Mouse (Mus musculus) lung, embryonic 14.5 days (tissue): ENCODE data around the gene Srpk1. TPM values are rescaled to one million over a fixed set of nuclear protein-coding genes. Genes with fewer than 3 reads are reported as not detected.
A peak's percentile ranks its signal among the peaks of the same experiment; 100 is the strongest.

Experiments used
- ATAC-seq: fragments of 200-750 bp; cut with Nextera tagmentation; 2 replicates; pipeline ENCODE4 v1.8.0; 2017; ENCODE audit warnings: mild to moderate bottlenecking, moderate TSS enrichment, moderate library complexity; ENCODE audit not compliant: insufficient read depth
- DNase-seq: peaks from one replicate; pipeline ENCODE4 v3.0.0-alpha.2; 2015
- H3K27ac ChIP-seq: fragments of 300-500 bp; sonication (generic); 2 replicates; pipeline ENCODE4 v1.5.1; 2014; ENCODE audit warnings: low read depth, mild to moderate bottlenecking, moderate library complexity
- H3K27me3 ChIP-seq: fragments of 300-500 bp; sonication (generic); 2 replicates; pipeline ENCODE4 v1.6.1; 2014; ENCODE audit warnings: low read length, control low read depth; ENCODE audit not compliant: insufficient read depth
- H3K36me3 ChIP-seq: fragments of 300-500 bp; sonication (generic); 2 replicates; pipeline ENCODE4 v1.6.1; 2014; ENCODE audit warnings: control low read depth; ENCODE audit not compliant: insufficient read depth
- H3K4me1 ChIP-seq: fragments of 300-500 bp; sonication (generic); 2 replicates; pipeline ENCODE4 v1.6.1; 2014; ENCODE audit warnings: antibody characterized with exemption, control low read depth; ENCODE audit not compliant: insufficient read depth
- H3K4me2 ChIP-seq: fragments of 300-500 bp; sonication (generic); 2 replicates; pipeline ENCODE4 v1.6.1; 2014; ENCODE audit warnings: mild to moderate bottlenecking
- H3K4me3 ChIP-seq: fragments of 300-500 bp; sonication (generic); 2 replicates; pipeline ENCODE4 v1.5.1; 2014; ENCODE audit warnings: low read depth, low read length
- H3K9ac ChIP-seq: fragments of 300-500 bp; sonication (generic); 2 replicates; pipeline ENCODE4 v1.6.1; 2014
- H3K9me3 ChIP-seq: fragments of 300-500 bp; sonication (generic); 2 replicates; pipeline ENCODE4 v1.6.1; 2016; ENCODE audit warnings: low read depth, low read length, control low read depth
- CTCF ChIP-seq: IDR thresholded peaks from 2 replicates; pipeline ENCODE4 v1.5.1; 2016; ENCODE audit warnings: antibody characterized with exemption, low read depth
- WGBS: fragments of 180-500 bp; shearing (Covaris S2); extraction: QIAGEN DNeasy Blood & Tissue Kit; methylation state at CpG from one replicate; pipeline ENCODE4 v1.1.7; 2014; 5-methylcytosine and 5-hydroxymethylcytosine counted together
- polyA plus RNA-seq: library from polyadenylated mRNA; unstranded; fragments of >200 nt; fragmentation: Nextera tagmentation; extraction: Ambion mirVana; gene quantifications from 2 replicates; pipeline ENCODE4 v1.2.1, GENCODE M21; 2014

The Srpk1 gene
- polyA plus RNA-seq, 1 experiment from 2014 or later, result 122 TPM

DNA sequence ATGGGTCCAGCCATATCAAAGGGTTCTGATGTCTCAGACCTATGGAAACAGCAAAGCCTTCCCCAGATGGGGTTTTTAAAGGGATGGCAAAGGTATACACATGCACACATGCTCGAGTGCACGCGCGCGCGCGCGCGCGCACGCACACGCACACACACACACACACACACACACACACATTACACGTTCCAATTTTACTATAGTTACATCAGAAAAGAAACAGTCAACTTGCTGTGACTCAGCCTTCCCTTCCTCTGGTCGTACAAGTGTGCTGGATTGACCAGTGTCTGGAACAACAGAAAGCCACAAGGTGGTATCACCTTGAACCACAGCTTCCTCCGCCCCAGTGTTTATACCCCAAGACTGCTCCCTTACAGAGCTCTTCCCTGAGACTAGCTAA is 2.8 kb upstream of the Srpk1 start:
- no peaks in the 10 kb centered on the region for H3K27me3 ChIP-seq
- 85% methylated on average over 15 of the region's 15 CpGs for WGBS

DNA sequence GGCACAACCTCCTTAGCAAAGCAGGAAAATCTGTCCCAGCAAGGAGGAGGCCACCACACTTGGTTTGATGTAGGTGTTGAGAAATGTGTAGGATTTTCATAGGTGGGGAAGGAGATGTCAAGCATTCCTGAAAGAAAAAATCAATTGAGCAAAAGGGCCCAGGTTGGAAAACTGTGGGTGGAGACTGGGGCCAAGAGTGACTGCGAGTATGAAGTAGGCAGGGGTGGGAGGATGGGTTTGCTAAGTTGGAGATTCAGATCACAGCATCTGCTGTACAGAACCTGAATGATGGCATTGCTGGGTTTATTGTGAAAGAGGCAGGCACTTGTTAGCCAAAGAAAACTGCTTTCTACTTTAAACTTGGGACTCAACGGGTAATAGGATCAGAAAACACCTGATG is 2.3 kb upstream of the Srpk1 start:
- ATAC-seq (no peak), DNase-seq (no peak)
- H3K36me3 ChIP-seq, result peaks cover 12% of the 10 kb centered on the region; the same call in 1 of the 2 replicates
- 63% methylated on average over 2 of the region's 2 CpGs for WGBS
- H3K9me3 ChIP-seq, result no peaks in the 10 kb centered on the region
- no peak overlapping the region for H3K4me3 ChIP-seq
- peaks cover 9% of the 10 kb centered on the region for H3K4me1 ChIP-seq
- H3K9ac ChIP-seq, result no peak overlapping the region
- no peaks in the 10 kb centered on the region for H3K27me3 ChIP-seq
- H3K27ac ChIP-seq, result no peak overlapping the region
- no peak overlapping the region for H3K4me2 ChIP-seq
- TF ChIP-seq CTCF, result no peak

More for the DNA sequence above, 2.8 kb upstream of the Srpk1 start:
- Histone ChIP-seq H3K4me2 (no peak overlapping the region), H3K4me1 (peaks cover 9% of the 10 kb centered on the region), H3K9me3 (no peaks in the 10 kb centered on the region), H3K36me3 (0 out of 2 replicates have a peak, but pooled peaks cover 7% of the 10 kb centered on the region), H3K4me3 (no peak overlapping the region), H3K9ac (no peak overlapping the region), H3K27ac (no peak overlapping the region)
- no peak for TF ChIP-seq CTCF
- no peak for DNase-seq
- no peak for ATAC-seq

DNA sequence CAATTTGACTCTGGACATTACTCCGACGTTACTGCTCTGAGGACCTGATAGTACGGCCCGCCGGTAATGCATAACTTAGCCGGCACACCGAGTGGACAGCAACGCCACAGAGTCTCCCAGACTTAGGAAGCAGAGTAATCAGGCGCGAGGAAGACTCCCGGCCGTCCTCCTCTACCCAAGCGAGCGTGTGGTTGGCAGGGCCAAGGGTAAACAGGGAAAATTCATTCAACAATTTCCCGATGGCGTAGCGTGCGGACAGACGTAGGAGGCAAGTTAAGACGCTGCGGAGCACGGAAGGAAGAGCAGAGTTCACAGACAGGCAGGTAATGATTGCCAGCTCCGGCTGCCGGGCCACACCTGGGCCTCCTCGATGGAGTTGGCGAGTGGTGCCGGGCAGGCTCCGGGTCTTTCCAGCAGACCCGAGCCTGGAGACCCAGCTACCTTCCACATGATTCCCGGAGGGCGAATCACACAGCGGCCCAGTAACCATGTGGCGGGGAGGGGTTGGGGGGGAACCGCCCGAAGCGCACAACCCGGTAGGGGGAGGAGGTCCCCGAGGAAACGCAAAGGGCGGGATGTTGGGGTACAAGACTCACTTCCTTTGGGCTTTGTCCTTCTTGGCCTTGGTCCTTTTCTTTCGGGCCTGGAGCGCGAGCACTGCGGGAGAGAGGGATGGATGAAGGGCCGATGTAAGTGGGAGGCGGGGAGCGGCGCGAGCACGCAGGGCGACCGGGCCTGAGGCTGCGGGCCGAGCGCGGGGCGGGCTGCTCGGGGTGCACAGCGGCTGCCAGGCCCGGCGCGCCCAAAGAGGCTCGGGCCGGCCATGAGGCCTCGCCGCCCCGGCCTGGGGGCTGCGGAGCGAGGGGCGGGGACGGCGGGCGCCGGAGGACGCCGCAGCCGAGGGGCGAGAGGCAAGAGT is 869 bp downstream of the Srpk1 start:
- H3K36me3 ChIP-seq, result peaks cover 22% of the 10 kb centered on the region
- TF ChIP-seq CTCF, result no peak

DNA sequence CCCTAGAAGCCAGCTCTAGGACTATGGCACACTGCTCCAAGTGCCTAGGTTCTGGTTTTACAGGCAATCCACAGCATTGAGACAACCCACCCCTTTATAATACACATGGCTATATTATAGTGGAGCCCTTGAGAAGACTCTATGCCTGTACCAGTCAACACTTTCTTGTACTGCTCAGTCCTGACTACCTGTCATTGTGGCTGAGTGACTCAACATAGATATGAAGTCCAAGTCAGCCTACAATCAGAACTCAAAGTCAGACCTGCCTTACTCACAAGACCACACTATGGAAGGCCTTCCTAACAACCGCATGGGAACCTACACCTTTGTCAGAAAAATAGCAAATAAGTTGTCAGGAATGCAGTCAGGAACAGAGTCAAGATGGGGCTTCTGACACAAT is 3.7 kb downstream of the Srpk1 start:
- H3K36me3 ChIP-seq, result peaks cover 35% of the 10 kb centered on the region
- H3K9me3 ChIP-seq, result no peaks in the 10 kb centered on the region
- no peak overlapping the region for H3K4me2 ChIP-seq
- ATAC-seq (no peak), DNase-seq (no peak)
- H3K4me3 ChIP-seq, result no peak overlapping the region
- H3K27ac ChIP-seq, result no peak overlapping the region
- peaks cover 9% of the 10 kb centered on the region for H3K4me1 ChIP-seq
- no peaks in the 10 kb centered on the region for H3K27me3 ChIP-seq
- no peak for TF ChIP-seq CTCF
- no peak overlapping the region for H3K9ac ChIP-seq
- 88% methylated on average over 1 of the region's 1 CpGs for WGBS

More for the DNA sequence above, 869 bp downstream of the Srpk1 start:
- DNase-seq (peak; percentile 71), ATAC-seq (peak; percentile 86)
- H3K27ac ChIP-seq, result peak overlapping the region; percentile 90
- H3K4me1 ChIP-seq, result peaks cover 9% of the 10 kb centered on the region
- WGBS, result under 1% methylated on average over 78 of the region's 78 CpGs
- peak overlapping the region; percentile 99 for H3K4me3 ChIP-seq
- H3K9me3 ChIP-seq, result no peaks in the 10 kb centered on the region
- H3K27me3 ChIP-seq, result no peaks in the 10 kb centered on the region
- peak overlapping the region; percentile 95 for H3K9ac ChIP-seq
- peak overlapping the region; percentile 94 for H3K4me2 ChIP-seq

DNA sequence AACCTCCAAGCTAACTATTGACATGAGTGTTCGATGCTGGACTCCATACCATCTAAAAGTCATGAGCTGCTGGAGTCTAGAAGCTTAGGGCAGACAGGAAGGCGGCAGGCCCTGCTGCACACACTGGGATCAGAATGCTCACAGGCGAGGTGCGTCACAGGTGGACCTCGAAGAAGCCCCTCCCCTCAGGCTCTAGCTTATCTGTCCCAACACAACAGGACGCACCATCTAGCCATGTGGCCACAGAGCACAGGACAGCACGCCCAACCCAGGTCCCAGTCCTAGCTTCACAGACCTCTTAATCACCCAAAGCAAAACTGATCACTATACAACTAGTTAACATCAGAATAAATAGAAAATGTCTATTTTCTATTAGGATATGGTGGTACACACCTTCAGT is 4.4 kb downstream of the Srpk1 start:
- Histone ChIP-seq H3K36me3 (peaks cover 35% of the 10 kb centered on the region), H3K4me2 (no peak overlapping the region), H3K9me3 (no peaks in the 10 kb centered on the region), H3K27me3 (no peaks in the 10 kb centered on the region), H3K27ac (no peak overlapping the region), H3K4me1 (peaks cover 9% of the 10 kb centered on the region), H3K9ac (no peak overlapping the region), H3K4me3 (no peak overlapping the region)
- WGBS, result 73% methylated on average over 7 of the region's 7 CpGs
- no peak for TF ChIP-seq CTCF
- no peak for DNase-seq
- ATAC-seq, result no peak

DNA sequence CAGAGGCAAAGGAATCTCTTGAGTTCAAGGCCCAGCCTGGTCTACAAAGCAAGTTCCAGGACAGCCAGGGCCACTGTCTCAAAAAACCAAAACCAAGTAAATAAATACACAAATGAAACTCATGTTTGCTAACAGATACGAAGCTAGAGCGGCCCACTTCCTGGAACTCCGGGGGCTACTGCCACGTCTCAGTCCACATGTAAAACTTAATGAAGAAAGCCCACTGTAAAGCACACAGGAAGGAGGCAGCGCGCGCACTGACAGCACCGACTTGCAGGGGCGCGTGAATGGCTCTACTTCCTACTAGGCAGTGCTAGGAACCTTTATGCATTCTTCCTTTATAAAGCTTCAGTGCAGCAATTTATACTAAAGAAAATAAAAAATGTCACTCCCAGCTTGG is 4.9 kb downstream of the Srpk1 start:
- Histone ChIP-seq H3K9ac (no peak overlapping the region), H3K4me2 (no peak overlapping the region), H3K27me3 (no peaks in the 10 kb centered on the region), H3K9me3 (no peaks in the 10 kb centered on the region), H3K27ac (no peak overlapping the region), H3K4me1 (peaks cover 9% of the 10 kb centered on the region), H3K4me3 (no peak overlapping the region), H3K36me3 (peaks cover 35% of the 10 kb centered on the region)
- 83% methylated on average over 10 of the region's 10 CpGs for WGBS
- DNase-seq (no peak), ATAC-seq (no peak)
- no peak for TF ChIP-seq CTCF

DNA sequence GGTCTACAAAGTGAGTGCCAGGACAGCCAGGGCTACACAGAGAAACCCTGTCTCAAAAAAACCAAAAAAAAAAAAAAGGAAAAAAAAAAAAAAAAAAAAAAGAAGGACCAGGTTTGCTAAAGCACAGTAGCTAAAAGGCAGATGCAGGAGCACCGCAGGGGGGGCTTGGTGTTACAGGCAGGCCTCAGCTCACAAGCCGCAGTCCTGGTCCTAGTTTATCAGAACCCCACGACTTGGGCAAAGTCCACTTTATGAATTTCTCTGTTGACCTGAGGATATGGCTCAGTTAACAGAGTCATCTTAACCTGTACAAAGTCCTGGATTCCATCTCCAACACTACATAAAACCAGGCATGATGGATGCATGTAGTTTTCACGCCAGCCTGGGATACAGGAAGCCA is 7.2 kb downstream of the Srpk1 start:
- Histone ChIP-seq H3K27ac (no peak overlapping the region), H3K27me3 (no peaks in the 10 kb centered on the region), H3K4me1 (no peaks in the 10 kb centered on the region), H3K9me3 (no peaks in the 10 kb centered on the region), H3K36me3 (peaks cover 28% of the 10 kb centered on the region), H3K4me3 (no peak overlapping the region), H3K9ac (no peak overlapping the region), H3K4me2 (no peak overlapping the region)
- WGBS, result 93% methylated on average over 4 of the region's 4 CpGs
- no peak for TF ChIP-seq CTCF
- DNase-seq, result no peak
- no peak for ATAC-seq
